Mouse (Mus musculus) bone marrow, adult 2 months (tissue): Measurements from ENCODE around the gene Gdf10. TPM values are rescaled to one million over a fixed set of nuclear protein-coding genes. Genes with fewer than 3 reads are reported as not detected.

ENCODE experiments used
- H3K27ac ChIP-seq: fragments of 200-500 bp; 2 replicates; pipeline ENCODE4 v1.5.1; 2012; ENCODE audit warnings: low read depth, mild to moderate bottlenecking, control low read depth, inconsistent platforms, low read length; ENCODE audit not compliant: control insufficient read depth, poor library complexity, insufficient read depth
- H3K4me1 ChIP-seq: fragments of 200-500 bp; 2 replicates; pipeline ENCODE4 v1.6.1; 2011; ENCODE audit warnings: low read length; ENCODE audit not compliant: control insufficient read depth, insufficient read depth
- H3K4me3 ChIP-seq: fragments of 200-500 bp; replicated peaks from 2 replicates; pipeline ENCODE3; 2011; ENCODE audit warnings: mild to moderate bottlenecking, low read depth, low read length, control low read depth; ENCODE audit not compliant: control insufficient read depth
- CTCF ChIP-seq: fragments of 200-500 bp; IDR thresholded peaks from 2 replicates; pipeline ENCODE4 v1.5.1; 2011; ENCODE audit warnings: low read length, control low read depth; ENCODE audit not compliant: control insufficient read depth, insufficient read depth
- POLR2A ChIP-seq: fragments of 200-500 bp; IDR thresholded peaks from 2 replicates; pipeline ENCODE4 v1.6.1; 2011; ENCODE audit warnings: low read depth, mild to moderate bottlenecking, control low read depth, low read length, borderline replicate concordance; ENCODE audit not compliant: control insufficient read depth
- WGBS: fragments of 180-500 bp; shearing (Covaris S2); methylation state at CpG from one replicate; pipeline ENCODE4 v1.1.7; 2018; 5-methylcytosine and 5-hydroxymethylcytosine counted together
- polyA plus RNA-seq: library from polyadenylated mRNA; stranded (reverse); fragments of >200 nt; gene quantifications from 2 replicates; pipeline ENCODE4 v1.2.4, GENCODE M21; 2011; ENCODE audit warnings: low replicate concordance; ENCODE audit not compliant: missing spikeins, insufficient read depth, insufficient read length

Gene Gdf10
- 0.31 TPM in 1 of 2 replicates, not detected in the other for polyA plus RNA-seq

DNA sequence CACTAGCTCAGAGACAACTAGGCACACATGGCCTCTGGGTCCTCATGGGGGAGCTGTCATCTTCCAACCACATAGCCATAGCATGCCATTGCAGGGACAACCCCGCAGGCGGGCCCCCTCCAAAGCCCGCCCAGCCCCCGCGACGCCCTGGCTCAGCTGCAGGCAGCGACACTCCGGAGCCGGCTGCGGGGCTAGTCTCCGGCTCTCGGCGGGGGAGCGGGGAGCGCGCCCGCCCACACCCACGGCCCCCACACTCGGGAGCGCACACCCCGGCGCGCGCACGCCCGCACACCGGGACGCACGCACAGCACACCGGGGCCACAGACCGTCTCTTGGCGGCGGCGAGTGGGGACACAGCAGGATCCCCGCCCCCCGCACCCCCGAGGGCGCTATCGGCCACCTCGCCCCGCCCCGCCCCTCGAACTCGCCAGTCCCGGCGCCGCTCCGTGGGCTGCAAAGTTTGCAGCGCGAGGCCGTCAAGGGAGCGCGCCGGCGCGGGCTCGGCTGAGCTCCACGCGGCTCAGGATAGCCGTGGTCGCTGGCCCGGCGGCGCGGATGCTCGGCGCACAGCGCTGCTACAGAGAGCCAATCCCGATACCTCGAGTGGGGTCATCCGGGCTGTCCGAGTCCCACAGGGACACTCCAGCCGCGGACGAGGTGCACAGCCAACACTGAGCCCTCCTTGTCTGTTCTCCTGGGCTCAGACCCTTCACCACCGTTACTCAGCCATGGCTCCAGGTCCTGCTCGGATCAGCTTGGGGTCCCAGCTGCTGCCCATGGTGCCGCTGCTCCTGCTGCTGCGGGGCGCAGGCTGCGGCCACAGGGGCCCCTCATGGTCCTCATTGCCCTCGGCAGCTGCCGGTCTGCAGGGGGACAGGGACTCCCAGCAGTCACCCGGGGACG lies at the start of gene Gdf10:
Gene Gdf10 (plus strand): TSS at position 420 of the 903 bp plus-strand sequence.
- TF ChIP-seq CTCF: no peak
- TF ChIP-seq POLR2A: no peak
- no peak within 1 kb of the TSS for H3K4me3 ChIP-seq
- WGBS: 2% methylated on average over 78 of the region's 85 CpGs
- no peaks in the 10 kb centered on the region for H3K4me1 ChIP-seq
- no peak within 1 kb of the TSS; the same call in 1 of the 2 replicates for H3K27ac ChIP-seq

DNA sequence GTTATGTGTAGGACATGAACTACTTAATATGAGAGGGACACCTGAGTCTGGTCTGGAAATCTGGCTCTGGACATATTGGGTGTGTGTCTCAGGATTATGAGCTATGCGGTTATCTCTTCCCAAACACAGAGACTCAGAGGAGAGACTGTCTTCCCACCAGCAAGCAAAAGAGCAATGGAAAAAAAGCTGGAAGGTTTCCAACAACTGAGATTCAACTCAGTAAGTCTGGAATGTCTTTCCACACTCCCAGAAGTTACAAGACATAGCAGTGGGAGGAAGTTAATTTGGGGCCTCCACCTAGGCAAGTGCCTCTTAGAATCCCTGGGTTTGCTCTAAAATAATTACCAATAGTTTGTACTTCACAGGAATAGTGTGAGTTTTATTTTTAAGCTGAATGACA lies 44.6 kb upstream of the Gdf10 start:
- WGBS: 81% methylated on average over 1 of the region's 1 CpGs
- no peak overlapping the region for H3K27ac ChIP-seq
- H3K4me3 ChIP-seq: no peak overlapping the region
- TF ChIP-seq CTCF: no peak
- no peak for TF ChIP-seq POLR2A
- H3K4me1 ChIP-seq: no peaks in the 10 kb centered on the region

DNA sequence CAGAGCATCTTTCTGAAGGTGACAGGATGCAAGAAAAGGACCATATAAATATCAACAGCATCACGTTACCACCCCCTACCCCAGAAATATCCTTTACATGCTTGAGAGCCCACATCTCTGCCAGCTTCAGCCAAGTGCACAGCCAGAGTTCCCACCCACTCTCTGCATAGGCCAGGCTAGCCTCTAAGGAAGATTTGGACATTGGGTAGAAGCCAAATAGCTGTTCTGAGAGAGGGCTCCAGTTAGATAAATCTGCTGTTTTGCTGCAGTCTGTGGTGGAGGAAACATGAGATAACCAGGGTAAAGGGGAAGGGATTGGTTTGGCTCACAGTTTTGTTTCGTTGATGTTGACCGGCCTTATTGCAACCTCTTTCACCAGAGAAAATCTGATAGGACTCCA lies 43.2 kb upstream of the Gdf10 start:
- Histone ChIP-seq H3K27ac (no peak overlapping the region), H3K4me3 (no peak overlapping the region), H3K4me1 (no peaks in the 10 kb centered on the region)
- WGBS: 81% methylated on average over 3 of the region's 3 CpGs
- TF ChIP-seq CTCF (no peak), POLR2A (no peak)

DNA sequence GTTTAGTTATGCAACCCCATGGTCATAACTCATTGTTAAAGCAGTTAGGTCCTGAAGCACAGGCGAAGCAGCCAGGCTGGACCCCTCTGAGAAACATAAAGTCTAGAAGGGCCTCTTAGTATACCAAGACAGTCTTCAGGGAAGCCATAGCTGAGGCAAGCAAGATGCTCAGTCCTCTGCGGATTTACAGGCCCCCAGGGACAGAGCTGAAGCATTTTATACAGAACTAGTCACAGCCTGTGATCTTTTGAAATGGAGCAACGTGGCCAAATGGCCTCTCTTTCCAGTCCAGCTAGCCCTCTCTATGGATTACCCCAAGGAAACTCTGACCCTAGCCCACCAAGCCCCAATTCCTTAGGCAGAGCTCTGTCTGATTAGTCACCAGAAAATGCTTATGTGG lies 41.9 kb upstream of the Gdf10 start:
- Histone ChIP-seq H3K4me3 (no peak overlapping the region), H3K27ac (no peak overlapping the region), H3K4me1 (no peaks in the 10 kb centered on the region)
- TF ChIP-seq CTCF: no peak
- TF ChIP-seq POLR2A: no peak
- 70% methylated on average over 3 of the region's 3 CpGs for WGBS

DNA sequence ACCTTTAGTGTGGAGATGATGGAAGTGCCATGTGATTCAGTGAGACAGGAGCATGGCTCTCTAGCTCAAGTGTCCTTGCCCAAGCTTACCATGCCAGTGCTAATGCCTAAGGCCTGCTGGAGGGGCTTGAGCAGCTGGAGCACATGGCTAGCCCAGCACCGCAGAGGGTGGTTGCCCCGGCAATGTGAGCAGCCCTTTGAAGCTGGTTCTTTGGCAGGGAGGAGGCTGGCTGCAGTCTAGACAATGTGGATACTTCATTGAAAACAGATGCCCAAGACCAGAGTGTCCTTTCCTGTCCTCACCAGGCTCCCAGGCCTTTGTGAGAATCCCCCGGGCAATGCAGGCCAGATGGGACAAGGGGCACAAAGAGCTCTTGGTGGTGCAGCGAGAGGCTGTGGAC lies 40.3 kb upstream of the Gdf10 start:
- Histone ChIP-seq H3K27ac (no peak overlapping the region), H3K4me1 (no peaks in the 10 kb centered on the region), H3K4me3 (no peak overlapping the region)
- whole genome bisulfite sequencing: 81% methylated on average over 4 of the region's 4 CpGs
- no peak for TF ChIP-seq POLR2A
- TF ChIP-seq CTCF: no peak

DNA sequence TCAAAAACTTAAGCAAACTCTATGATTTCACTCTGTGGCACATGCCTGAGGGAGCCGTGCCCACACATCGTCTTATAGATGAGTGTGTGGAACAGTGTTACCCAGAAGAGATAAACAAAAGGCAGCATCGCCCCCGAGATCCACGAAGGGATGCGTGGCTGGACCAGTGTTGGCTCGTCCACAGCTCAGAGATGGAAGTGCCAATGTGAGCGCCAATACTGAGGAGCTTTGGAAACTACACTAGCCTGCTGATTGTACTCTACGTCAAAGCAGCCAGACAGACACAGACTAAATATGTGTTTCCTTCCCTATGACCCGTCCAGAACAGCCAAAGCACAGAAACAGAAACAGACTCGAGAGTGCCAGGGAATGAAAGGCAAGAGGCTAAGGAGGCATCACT lies 37.9 kb upstream of the Gdf10 start:
- Histone ChIP-seq H3K4me1 (no peaks in the 10 kb centered on the region), H3K27ac (no peak overlapping the region), H3K4me3 (no peak overlapping the region)
- WGBS: 74% methylated on average over 11 of the region's 11 CpGs
- TF ChIP-seq CTCF (no peak), POLR2A (no peak)

DNA sequence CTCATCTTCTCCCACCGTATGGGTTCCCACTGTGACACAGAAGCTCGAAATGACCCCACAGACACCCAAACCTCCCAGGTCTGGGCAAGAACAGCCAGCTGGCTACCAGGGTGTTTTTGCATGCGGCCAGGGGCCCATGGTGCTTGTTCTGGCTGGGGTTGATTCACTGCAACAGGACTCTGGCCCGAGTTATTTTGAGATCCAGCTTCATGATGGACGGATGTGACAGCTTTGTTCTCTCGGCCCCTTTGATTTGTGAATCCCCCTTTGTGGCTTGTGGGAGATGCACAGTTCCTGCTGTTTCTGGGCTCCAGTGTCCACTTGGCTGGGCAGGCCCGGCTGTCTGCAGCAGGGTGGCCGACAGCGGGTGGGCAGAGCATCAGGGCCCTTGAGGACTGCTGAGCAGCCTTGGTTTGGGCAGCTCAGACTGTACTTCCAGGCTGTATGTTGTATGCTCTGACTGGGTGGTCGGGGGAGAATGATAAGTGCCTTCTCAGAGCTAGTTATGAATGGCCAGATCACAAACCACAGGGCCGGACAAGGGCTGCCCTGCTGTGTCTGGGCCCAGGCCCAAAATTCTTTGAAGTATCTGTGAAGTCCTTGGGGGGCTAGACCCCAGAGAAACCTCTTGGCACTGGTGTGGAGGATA lies 34.9 kb upstream of the Gdf10 start:
- Histone ChIP-seq H3K4me3 (no peak overlapping the region), H3K27ac (no peak overlapping the region), H3K4me1 (no peaks in the 10 kb centered on the region)
- TF ChIP-seq POLR2A (no peak), CTCF (no peak)
- WGBS: 71% methylated on average over 11 of the region's 11 CpGs

DNA sequence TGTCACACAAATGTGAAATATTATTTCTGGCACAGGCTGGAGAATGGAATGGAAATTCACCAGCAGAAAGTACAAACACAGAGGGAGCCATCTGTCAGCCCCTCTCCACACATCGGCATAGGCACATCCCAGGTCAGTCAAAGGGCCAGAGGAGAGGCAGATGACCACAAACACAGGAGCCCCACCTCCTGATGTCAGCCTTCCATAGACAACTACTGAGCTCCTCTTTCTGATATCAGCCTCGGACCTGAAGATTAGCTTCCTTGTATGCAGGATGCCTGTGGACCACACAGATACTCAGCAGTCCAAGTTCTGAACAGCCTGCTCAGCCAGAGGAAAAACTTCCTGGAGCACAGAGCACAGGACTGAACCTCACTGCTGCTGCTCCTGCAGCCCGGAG lies 33.4 kb upstream of the Gdf10 start:
- Histone ChIP-seq H3K4me3 (no peak overlapping the region), H3K27ac (no peak overlapping the region), H3K4me1 (no peaks in the 10 kb centered on the region)
- WGBS: 68% methylated on average over 3 of the region's 3 CpGs
- TF ChIP-seq POLR2A (no peak), CTCF (no peak)
